Mouse (Mus musculus) small intestine, adult 2 months (tissue): ENCODE data around the gene Tbx1. TPM values are rescaled to one million over a fixed set of nuclear protein-coding genes. Genes with fewer than 3 reads are reported as not detected.

Source experiments
- H3K27ac ChIP-seq: fragments of 200-500 bp; 2 replicates; pipeline ENCODE4 v1.5.1; 2012; ENCODE audit warnings: low read depth, low read length, control low read depth, inconsistent platforms; ENCODE audit not compliant: insufficient read depth
- H3K27me3 ChIP-seq: fragments of 200-500 bp; 2 replicates; pipeline ENCODE4 v1.6.1; 2012; ENCODE audit warnings: mild to moderate bottlenecking, moderate library complexity, low read length, inconsistent platforms; ENCODE audit not compliant: control insufficient read depth, insufficient read depth
- H3K36me3 ChIP-seq: fragments of 200-500 bp; 2 replicates; pipeline ENCODE4 v1.6.1; 2012; ENCODE audit warnings: mild to moderate bottlenecking, low read length, control low read depth, inconsistent platforms; ENCODE audit not compliant: control insufficient read depth, insufficient read depth
- H3K4me1 ChIP-seq: fragments of 200-500 bp; 2 replicates; pipeline ENCODE4 v1.6.1; 2012; ENCODE audit warnings: low read length, inconsistent platforms, mixed read lengths; ENCODE audit not compliant: control insufficient read depth, insufficient read depth, insufficient read length
- H3K4me3 ChIP-seq: fragments of 200-500 bp; 2 replicates; pipeline ENCODE4 v1.5.1; 2012; ENCODE audit warnings: low read depth, mild to moderate bottlenecking, control low read depth, inconsistent platforms, low read length, moderate library complexity
- CTCF ChIP-seq: fragments of 200-500 bp; IDR thresholded peaks from 2 replicates; pipeline ENCODE4 v1.5.1; 2012; ENCODE audit warnings: low read depth, mild to moderate bottlenecking, control low read depth, inconsistent platforms, low read length, moderate library complexity, mixed read lengths; ENCODE audit not compliant: insufficient replicate concordance, insufficient read length; ENCODE audit errors: extremely low read depth
- POLR2A ChIP-seq: fragments of 200-500 bp; IDR thresholded peaks from 2 replicates; pipeline ENCODE4 v1.6.1; 2012; ENCODE audit warnings: low read depth, mild to moderate bottlenecking, control low read depth, inconsistent platforms, low read length, moderate library complexity
- WGBS: fragments of 180-500 bp; shearing (Covaris S2); methylation state at CpG from one replicate; pipeline ENCODE4 v1.1.7; 2018; 5-methylcytosine and 5-hydroxymethylcytosine counted together
- polyA plus RNA-seq: library from polyadenylated mRNA; depleted of rRNA; stranded (reverse); fragments of >200 nt; gene quantifications from 2 replicates; pipeline ENCODE4 v1.2.3, GENCODE M21; 2012

The Tbx1 gene
- polyA plus RNA-seq, 1 experiment = 8.3 TPM

DNA sequence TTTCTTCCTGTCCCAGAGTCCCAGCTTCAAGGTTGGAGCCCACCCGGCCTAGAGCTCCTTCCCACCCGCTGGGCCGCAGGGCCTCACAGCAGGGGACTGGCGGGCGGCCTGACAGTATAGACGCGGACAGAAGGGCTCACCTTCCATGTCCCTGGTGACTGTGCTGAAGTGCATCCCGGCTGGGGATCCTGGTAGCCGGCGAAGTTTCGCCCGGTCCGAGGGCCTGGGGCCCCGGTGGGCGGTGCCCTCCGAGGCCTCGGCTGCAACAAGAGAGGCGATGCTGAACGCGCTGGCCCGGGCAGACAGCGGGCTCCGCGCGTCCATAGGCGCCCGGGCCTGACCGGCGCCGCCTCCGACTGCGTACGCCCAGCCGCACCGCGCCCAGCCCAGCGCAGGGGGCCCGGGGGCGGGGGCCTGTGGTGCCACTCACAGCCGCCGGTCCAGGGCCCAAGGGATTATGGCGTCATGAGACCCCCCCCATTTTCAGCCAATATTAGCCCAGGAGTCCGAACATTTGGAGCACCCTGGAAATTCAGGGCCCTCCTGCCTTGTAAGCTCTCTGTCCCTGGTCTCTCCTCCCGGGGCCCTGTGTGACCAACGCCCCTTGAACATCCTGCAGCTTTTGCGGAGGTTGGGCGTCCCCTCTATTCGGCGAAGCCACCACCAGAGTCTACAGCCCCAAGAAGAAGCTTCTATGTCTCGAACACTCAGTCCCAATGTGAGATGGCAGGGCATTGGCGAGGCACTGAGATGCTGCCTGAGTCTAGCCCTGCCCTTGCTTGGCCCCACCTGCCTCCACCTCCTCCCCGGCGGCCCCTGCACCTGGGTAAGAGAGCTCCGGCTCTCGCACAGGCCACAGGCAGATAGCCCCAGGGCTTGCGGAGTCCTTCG is 2.4 kb downstream of the Tbx1 start:
- no peak overlapping the region for H3K27ac ChIP-seq
- H3K36me3 ChIP-seq = no peaks in the 10 kb centered on the region
- no peak for TF ChIP-seq CTCF
- TF ChIP-seq POLR2A = no peak
- 5% methylated on average over 57 of the region's 57 CpGs for WGBS
- H3K4me3 ChIP-seq = peak overlapping the region; percentile 25; the same call in 1 of the 2 replicates
- H3K27me3 ChIP-seq = peaks cover 72% of the 10 kb centered on the region
- H3K4me1 ChIP-seq = peaks cover 20% of the 10 kb centered on the region

GRCm38 (mm10) chr16:18586906-18587546 is 3.4 kb downstream of the Tbx1 start:
- Histone ChIP-seq H3K4me3 (peak overlapping the region; percentile 56), H3K4me1 (peaks cover 25% of the 10 kb centered on the region), H3K27ac (no peak overlapping the region), H3K36me3 (no peaks in the 10 kb centered on the region), H3K27me3 (peaks cover 82% of the 10 kb centered on the region)
- 3% methylated on average over 57 of the region's 62 CpGs for WGBS
- no peak for TF ChIP-seq CTCF

GRCm38 (mm10) chr16:18586076-18586905 is 4.2 kb downstream of the Tbx1 start:
- Histone ChIP-seq H3K4me3 (peak overlapping the region; percentile 56), H3K4me1 (peaks cover 26% of the 10 kb centered on the region), H3K27me3 (peaks cover 82% of the 10 kb centered on the region), H3K36me3 (no peaks in the 10 kb centered on the region), H3K27ac (no peak overlapping the region)
- 8% methylated on average over 82 of the region's 83 CpGs for WGBS
- TF ChIP-seq POLR2A = no peak

GRCm38 (mm10) chr16:18585676-18586075 is 4.8 kb downstream of the Tbx1 start:
- Histone ChIP-seq H3K4me3 (0 out of 2 replicates have a peak overlapping the region, but pooled peaks have one; percentile 5), H3K4me1 (peaks cover 23% of the 10 kb centered on the region), H3K36me3 (no peaks in the 10 kb centered on the region), H3K27me3 (peaks cover 83% of the 10 kb centered on the region), H3K27ac (no peak overlapping the region)
- 60% methylated on average over 10 of the region's 10 CpGs for WGBS
- no peak for TF ChIP-seq CTCF
- TF ChIP-seq POLR2A = no peak

- no peaks in the 10 kb centered on the region for H3K36me3 ChIP-seq
- no peak overlapping the region for H3K27ac ChIP-seq
- H3K27me3 ChIP-seq = peaks cover 87% of the 10 kb centered on the region
- peaks cover 21% of the 10 kb centered on the region for H3K4me1 ChIP-seq
- TF ChIP-seq CTCF (no peak), POLR2A (no peak)
- H3K4me3 ChIP-seq = no peak overlapping the region
- WGBS = 80% methylated on average over 10 of the region's 10 CpGs
These were observed 5.5 kb downstream of the Tbx1 start for GRCm38 (mm10) chr16:18584901-18585510.

GRCm38 (mm10) chr16:18583673-18584357 is 6.7 kb downstream of the Tbx1 start:
- peaks cover 21% of the 10 kb centered on the region for H3K4me1 ChIP-seq
- H3K4me3 ChIP-seq = no peak overlapping the region
- WGBS = 74% methylated on average over 10 of the region's 10 CpGs
- peaks cover 87% of the 10 kb centered on the region for H3K27me3 ChIP-seq
- H3K36me3 ChIP-seq = no peaks in the 10 kb centered on the region
- TF ChIP-seq CTCF = no peak
- no peak for TF ChIP-seq POLR2A
- H3K27ac ChIP-seq = no peak overlapping the region
